Mouse (Mus musculus) cerebellum, adult 2 months (tissue): ENCODE results near the gene Prkcz. TPM values are rescaled to one million over a fixed set of nuclear protein-coding genes. Genes with fewer than 3 reads are reported as not detected.

Experiments used
- DNase-seq, 2 experiments: peaks; one replicate each; pipeline ENCODE4 v3.0.0; 2021
- H3K27ac ChIP-seq: fragments of 200-500 bp; 2 replicates; pipeline ENCODE4 v1.5.1; 2012; ENCODE audit warnings: low read length, control low read depth, inconsistent platforms; ENCODE audit not compliant: insufficient read depth
- H3K27me3 ChIP-seq: fragments of 200-500 bp; 2 replicates; pipeline ENCODE4 v1.6.1; 2012; ENCODE audit warnings: inconsistent platforms, mild to moderate bottlenecking, low read length, moderate library complexity; ENCODE audit not compliant: control insufficient read depth, insufficient read depth
- H3K4me1 ChIP-seq: fragments of 200-500 bp; 2 replicates; pipeline ENCODE4 v1.6.1; 2011; ENCODE audit warnings: low read length; ENCODE audit not compliant: control insufficient read depth, insufficient read depth
- H3K4me3 ChIP-seq: fragments of 200-500 bp; replicated peaks from 2 replicates; pipeline ENCODE3; 2011; ENCODE audit warnings: mild to moderate bottlenecking, low read depth, low read length, control low read depth; ENCODE audit not compliant: insufficient read depth
- CTCF ChIP-seq: fragments of 200-500 bp; IDR thresholded peaks from 2 replicates; pipeline ENCODE4 v1.5.1; 2011; ENCODE audit warnings: low read depth, mild to moderate bottlenecking, control low read depth, low read length, moderate library complexity, borderline replicate concordance; ENCODE audit not compliant: insufficient read depth
- POLR2A ChIP-seq: fragments of 200-500 bp; IDR thresholded peaks from 2 replicates; pipeline ENCODE4 v1.6.1; 2011; ENCODE audit warnings: low read length, control low read depth, borderline replicate concordance; ENCODE audit not compliant: insufficient read depth
- WGBS: fragments of 180-500 bp; shearing (Covaris S2); methylation state at CpG from one replicate; pipeline ENCODE4 v1.1.7; 2018; 5-methylcytosine and 5-hydroxymethylcytosine counted together
- polyA plus RNA-seq: library from polyadenylated mRNA; depleted of rRNA; stranded (reverse); fragments of >200 nt; gene quantifications from 2 replicates; pipeline ENCODE4 v1.2.3, GENCODE M21; 2012; rRNA removed

Gene Prkcz
- polyA plus RNA-seq, 1 experiment: 253 TPM

DNA sequence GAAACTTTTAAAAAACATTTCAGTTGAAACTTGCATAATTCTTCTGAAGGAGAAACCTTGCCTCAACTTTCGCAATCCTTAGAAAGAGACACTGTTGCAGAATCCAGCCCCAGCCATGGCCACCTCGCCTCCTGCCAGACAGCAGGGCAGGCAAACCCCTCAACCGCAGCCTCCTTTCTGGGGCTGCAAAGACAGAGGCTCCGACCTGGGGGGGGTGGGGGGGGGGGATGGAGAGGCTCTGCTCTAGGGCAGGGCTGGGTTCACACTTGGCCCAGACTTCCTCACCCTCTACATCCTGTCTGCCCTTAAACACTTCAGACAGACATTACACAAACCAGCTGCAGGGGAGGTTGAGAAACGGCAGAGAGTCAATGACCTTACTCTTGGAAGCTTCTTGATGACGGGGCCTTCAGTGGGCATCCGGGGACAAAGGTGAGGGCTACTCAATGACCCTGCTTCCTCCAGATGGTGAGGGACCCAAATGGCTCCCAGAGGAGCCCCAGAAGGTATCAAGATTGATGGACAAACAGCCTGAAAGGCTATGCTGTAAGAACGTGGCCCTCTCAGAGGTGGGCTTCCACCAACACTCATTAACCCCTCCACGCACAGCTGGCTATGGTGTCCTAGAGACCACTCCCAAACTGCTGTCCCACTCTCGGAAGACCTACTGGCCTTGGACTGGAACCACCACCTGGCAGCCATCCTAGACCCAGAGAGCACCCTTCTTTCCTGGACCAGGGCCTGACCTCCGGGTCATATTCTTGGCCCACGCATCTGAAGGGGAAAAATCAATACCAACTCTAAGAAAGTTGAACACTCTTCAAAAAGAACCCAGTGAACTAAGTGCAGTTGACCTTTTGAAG, 143.7 kb downstream of the Prkcz start:
- no peak for TF ChIP-seq POLR2A
- TF ChIP-seq CTCF: no peak
- Histone ChIP-seq H3K4me1 (peaks cover 42% of the 10 kb centered on the region), H3K4me3 (peak overlapping the region; percentile 97), H3K27ac (no peak overlapping the region), H3K27me3 (no peaks in the 10 kb centered on the region)
- 12% methylated on average over 12 of the region's 12 CpGs for WGBS
- peak in 1 of 2 experiments; percentile 48 for DNase-seq

DNA sequence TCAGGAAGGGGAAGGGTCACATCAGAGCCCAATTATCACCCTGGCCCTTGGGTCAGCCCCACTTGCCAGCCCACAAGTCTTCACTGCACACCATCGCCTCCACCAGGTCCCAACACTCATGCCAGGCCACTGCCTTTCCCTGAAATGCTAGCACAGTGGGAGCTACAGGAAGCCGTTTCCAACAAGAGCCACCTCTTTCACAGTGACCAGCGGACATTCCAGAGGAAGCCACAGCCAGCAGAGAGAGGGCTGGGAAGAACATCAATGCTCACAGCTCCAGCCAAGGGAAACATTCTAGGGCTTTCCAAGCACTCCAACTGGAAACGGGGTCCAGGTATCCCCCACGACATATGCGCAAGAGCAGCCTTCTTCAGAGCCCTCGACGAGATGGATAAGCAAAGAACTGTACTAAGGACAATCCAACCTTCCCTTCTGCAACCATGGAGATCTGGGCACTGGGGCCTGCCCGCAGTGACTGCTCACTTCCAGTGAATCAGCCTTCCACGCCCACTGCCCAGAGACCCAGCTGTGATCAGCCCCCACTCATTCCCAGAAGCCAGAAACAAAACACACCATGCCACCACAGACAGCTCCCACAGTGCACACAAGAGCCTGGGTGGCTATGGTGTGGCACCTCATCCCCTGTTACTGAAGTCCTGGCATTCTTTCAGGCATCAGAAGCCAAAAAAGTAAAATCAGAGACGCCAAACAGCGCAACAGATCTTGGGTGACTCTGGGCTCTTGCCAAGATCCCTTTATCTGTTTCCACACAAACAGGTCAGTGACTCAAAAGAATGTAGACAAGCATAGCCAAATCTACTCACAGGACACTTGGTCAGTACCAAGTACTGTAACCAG, 145.2 kb downstream of the Prkcz start:
- TF ChIP-seq CTCF (peak; percentile 18; the same call in 1 of the 2 replicates), POLR2A (no peak)
- DNase-seq: peak in 1 of 2 experiments; percentile 46

GRCm38 (mm10) chr4:155215203-155215602, 146.0 kb downstream of the Prkcz start:
- WGBS: 10% methylated on average over 9 of the region's 9 CpGs
- H3K4me3 ChIP-seq: peak overlapping the region; percentile 60

More for the DNA sequence above, 145.2 kb downstream of the Prkcz start:
- H3K27ac ChIP-seq: no peak overlapping the region
- WGBS: 7% methylated on average over 12 of the region's 12 CpGs
- peaks cover 56% of the 10 kb centered on the region for H3K4me1 ChIP-seq
- H3K27me3 ChIP-seq: no peaks in the 10 kb centered on the region
- peak overlapping the region; percentile 97 for H3K4me3 ChIP-seq

DNA sequence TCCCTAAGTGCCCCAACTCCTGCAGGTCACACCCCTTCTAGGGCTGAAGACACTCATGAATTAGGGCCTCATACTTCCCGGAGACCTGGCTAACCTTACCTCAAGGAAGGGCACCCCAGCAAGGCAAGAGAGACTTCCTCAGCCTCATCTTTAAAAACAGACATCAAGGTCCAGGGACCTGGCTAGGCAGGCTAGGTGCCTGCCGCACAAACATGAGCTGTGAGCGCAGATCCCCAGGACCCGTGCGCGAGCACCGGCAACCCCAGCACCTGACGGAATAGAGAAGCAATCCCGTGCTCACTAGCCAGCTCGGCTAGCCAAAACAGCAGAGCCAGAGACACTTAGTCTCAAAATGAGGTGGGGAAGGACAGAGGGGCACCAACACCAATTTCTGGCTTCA, 146.4 kb downstream of the Prkcz start:
- no peak for DNase-seq
- 8% methylated on average over 10 of the region's 10 CpGs for WGBS
- no peaks in the 10 kb centered on the region for H3K27me3 ChIP-seq
- 0 out of 2 replicates have a peak overlapping the region, but pooled peaks have one; percentile 26 for H3K27ac ChIP-seq
- H3K4me3 ChIP-seq: peak overlapping the region; percentile 60
- TF ChIP-seq CTCF (no peak), POLR2A (no peak)
- peaks cover 68% of the 10 kb centered on the region for H3K4me1 ChIP-seq

More at GRCm38 (mm10) chr4:155215203-155215602, 146.0 kb downstream of the Prkcz start:
- no peak for TF ChIP-seq POLR2A
- TF ChIP-seq CTCF: no peak
- no peak for DNase-seq
- Histone ChIP-seq H3K4me1 (peaks cover 64% of the 10 kb centered on the region), H3K27me3 (no peaks in the 10 kb centered on the region), H3K27ac (0 out of 2 replicates have a peak overlapping the region, but pooled peaks have one; percentile 26)

GRCm38 (mm10) chr4:155214188-155214587, 147.0 kb downstream of the Prkcz start:
- Histone ChIP-seq H3K4me3 (peak overlapping the region; percentile 14), H3K4me1 (peaks cover 74% of the 10 kb centered on the region), H3K27me3 (no peaks in the 10 kb centered on the region), H3K27ac (0 out of 2 replicates have a peak overlapping the region, but pooled peaks have one; percentile 1)
- WGBS: 6% methylated on average over 6 of the region's 6 CpGs
- TF ChIP-seq POLR2A (no peak), CTCF (no peak)
- DNase-seq: no peak

GRCm38 (mm10) chr4:155213752-155214054, 147.5 kb downstream of the Prkcz start:
- peaks cover 78% of the 10 kb centered on the region for H3K4me1 ChIP-seq
- TF ChIP-seq POLR2A (no peak), CTCF (no peak)
- H3K4me3 ChIP-seq: peak overlapping the region; percentile 14
- WGBS: 6% methylated on average over 6 of the region's 6 CpGs
- no peak for DNase-seq
- no peaks in the 10 kb centered on the region for H3K27me3 ChIP-seq
- 0 out of 2 replicates have a peak overlapping the region, but pooled peaks have one; percentile 1 for H3K27ac ChIP-seq

GRCm38 (mm10) chr4:155213052-155213751, 148.0 kb downstream of the Prkcz start:
- peak; percentile 74 to 82 for DNase-seq
- Histone ChIP-seq H3K27me3 (no peaks in the 10 kb centered on the region), H3K27ac (0 out of 2 replicates have a peak overlapping the region, but pooled peaks have one; percentile 7), H3K4me3 (peak overlapping the region; percentile 42), H3K4me1 (peaks cover 83% of the 10 kb centered on the region)
- 11% methylated on average over 9 of the region's 9 CpGs for WGBS
- TF ChIP-seq POLR2A (no peak), CTCF (no peak)

Other genes starting within 250 kb of the Prkcz start
- gene Ski, start 138.8 kb downstream of the Prkcz start, polyA plus RNA-seq: 87.2 and 106 TPM in 2 replicates
- gene Faap20, start 111.6 kb downstream of the Prkcz start, polyA plus RNA-seq: 94.5 and 109 TPM in 2 replicates
- 243 and 290 TPM in 2 replicates for gene Gabrd, start 36.8 kb upstream of the Prkcz start, polyA plus RNA-seq
- gene Cfap74, start 47.8 kb upstream of the Prkcz start, polyA plus RNA-seq: 18.7 and 22.0 TPM in 2 replicates
- 9.4 and 12.1 TPM in 2 replicates for gene Tmem52, start 107.8 kb upstream of the Prkcz start, polyA plus RNA-seq
- gene Gnb1, start 130.0 kb upstream of the Prkcz start, polyA plus RNA-seq: 512 and 552 TPM in 2 replicates
- gene Nadk, start 201.0 kb upstream of the Prkcz start, polyA plus RNA-seq: 59.0 and 60.2 TPM in 2 replicates
- gene Slc35e2, start 240.1 kb upstream of the Prkcz start, polyA plus RNA-seq: 20.3 and 20.5 TPM in 2 replicates